Mouse (Mus musculus) lung, postnatal 25 days (tissue): ENCODE results near the gene Epc2.
A peak's percentile ranks its signal among the peaks of the same experiment; 100 is the strongest.
"Not testable (repeated sequence)": the region's sequence is repeated elsewhere in the genome, so short reads cannot be mapped to it uniquely, and the experiment has no call there.

ENCODE experiments used
- DNase-seq: peaks from one replicate; pipeline ENCODE4 v3.0.0; 2022; ENCODE audit warnings: low spot score

Gene Epc2

GRCm38 (mm10) chr2:49471641-49472355, 20.5 kb downstream of the Epc2 start:
- no peak for DNase-seq

GRCm38 (mm10) chr2:49472443-49472842, 21.2 kb downstream of the Epc2 start:
- DNase-seq: no peak

- DNase-seq: peak; percentile 32
These were observed 30.9 kb downstream of the Epc2 start for GRCm38 (mm10) chr2:49482146-49482545.

GRCm38 (mm10) chr2:49483382-49483781, 32.1 kb downstream of the Epc2 start:
- no peak for DNase-seq

- no peak for DNase-seq
These were observed 50.1 kb downstream of the Epc2 start for GRCm38 (mm10) chr2:49501435-49501834.

GRCm38 (mm10) chr2:49503596-49503995, 52.3 kb downstream of the Epc2 start:
- DNase-seq: peak; percentile 45

GRCm38 (mm10) chr2:49505151-49505550, 53.9 kb downstream of the Epc2 start:
- not testable (repeated sequence) for DNase-seq

GRCm38 (mm10) chr2:49510832-49511231, 59.5 kb downstream of the Epc2 start:
- no peak for DNase-seq

GRCm38 (mm10) chr2:49516011-49516410, 64.7 kb downstream of the Epc2 start:
- no peak for DNase-seq

GRCm38 (mm10) chr2:49520409-49520808, 69.1 kb downstream of the Epc2 start:
- no peak for DNase-seq

- no peak for DNase-seq
These were observed 69.7 kb downstream of the Epc2 start for GRCm38 (mm10) chr2:49520989-49521388.

- DNase-seq: no peak
These were observed 70.3 kb downstream of the Epc2 start for GRCm38 (mm10) chr2:49521564-49521963.

GRCm38 (mm10) chr2:49522578-49522977, 71.3 kb downstream of the Epc2 start:
- DNase-seq: no peak

- DNase-seq: no peak
These were observed 85.9 kb downstream of the Epc2 start for GRCm38 (mm10) chr2:49537147-49537546.

- DNase-seq: no peak
These were observed 86.8 kb downstream of the Epc2 start for GRCm38 (mm10) chr2:49538056-49538455.

- no peak for DNase-seq
These were observed 88.5 kb downstream of the Epc2 start for GRCm38 (mm10) chr2:49539745-49540144.

GRCm38 (mm10) chr2:49547813-49548212, 96.5 kb downstream of the Epc2 start:
- DNase-seq: no peak

GRCm38 (mm10) chr2:49548492-49548891, 97.2 kb downstream of the Epc2 start:
- no peak for DNase-seq

GRCm38 (mm10) chr2:49553096-49553495, 101.8 kb downstream of the Epc2 start:
- DNase-seq: no peak

GRCm38 (mm10) chr2:49557339-49557738, 106.1 kb downstream of the Epc2 start:
- no peak for DNase-seq

GRCm38 (mm10) chr2:49558361-49558760, 107.1 kb downstream of the Epc2 start:
- peak; percentile 61 for DNase-seq

GRCm38 (mm10) chr2:49562688-49563350, 111.5 kb downstream of the Epc2 start:
- no peak for DNase-seq

GRCm38 (mm10) chr2:49569862-49570777, 118.8 kb downstream of the Epc2 start:
- peak; percentile 21 for DNase-seq
